Mouse (Mus musculus) activated CD4-positive, CD25-positive, alpha-beta regulatory T cell, adult 9 weeks (primary cell): ENCODE data around the gene Itga2. TPM values are rescaled to one million over a fixed set of nuclear protein-coding genes. Genes with fewer than 3 reads are reported as not detected.

ENCODE experiments used
- polyA plus RNA-seq: library from polyadenylated mRNA; unstranded; fragments of 100-300 nt; shearing (Covaris generic); gene quantifications from one replicate; pipeline ENCODE4 v1.2.1, GENCODE M21; 2017

Itga2 gene
- polyA plus RNA-seq = 8.0 TPM

DNA sequence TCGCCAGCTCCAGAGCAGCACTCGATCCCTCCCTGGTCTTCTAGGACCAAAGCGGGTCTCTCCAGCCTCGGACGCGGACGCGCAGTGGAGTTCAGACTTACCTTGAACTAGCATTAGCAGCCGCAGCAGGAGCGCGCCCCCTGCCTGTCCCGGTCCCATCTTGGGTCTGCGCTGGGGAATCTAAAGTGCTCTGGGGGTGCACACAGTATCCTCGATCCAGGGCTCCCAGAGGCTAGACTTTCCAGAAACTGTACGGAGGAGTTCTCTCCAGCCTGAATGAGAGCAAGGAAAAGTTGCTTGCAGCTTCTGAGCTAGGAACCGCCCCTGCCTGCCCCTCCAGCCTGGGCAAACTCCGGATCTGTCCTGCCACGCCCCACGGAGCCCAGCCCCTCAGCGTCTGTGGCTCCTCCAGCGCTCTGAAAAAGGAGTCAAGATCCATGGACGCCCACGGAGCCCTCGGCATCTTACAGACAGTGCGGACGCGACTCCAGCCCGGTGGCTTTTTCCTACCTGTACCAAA, at the start of gene Itga2:
TSS of gene Itga2 (minus strand) at position 326 of the 520 bp plus-strand sequence.

DNA sequence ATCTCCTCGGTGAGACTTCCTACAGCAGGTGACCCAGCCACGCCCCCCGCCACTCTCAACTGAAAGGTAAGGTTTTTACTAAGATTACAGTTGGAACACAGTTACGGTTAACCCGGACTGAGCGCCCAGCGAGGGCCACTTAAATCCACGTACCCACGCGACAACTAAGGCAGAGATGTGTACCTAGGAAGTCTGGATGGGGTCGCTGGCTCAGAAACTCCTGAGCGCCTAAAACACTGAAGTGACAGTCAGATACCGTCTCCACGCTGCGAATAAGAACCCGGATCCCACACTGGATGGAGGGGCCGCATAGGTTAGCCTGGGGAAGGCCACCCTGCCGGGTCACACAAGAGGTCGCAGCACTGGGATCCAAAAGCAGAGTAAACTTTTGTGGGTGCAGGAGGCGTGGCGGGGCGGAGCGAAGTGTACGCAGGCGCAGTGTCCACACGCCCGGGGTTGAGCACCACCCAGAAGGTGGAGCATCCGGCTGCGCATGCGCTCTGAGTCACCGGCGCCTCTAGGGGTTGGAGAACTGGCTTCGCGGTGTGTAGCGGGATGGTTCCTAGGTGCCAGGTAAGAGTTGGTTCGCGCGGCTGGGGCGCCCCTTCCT, 114.0 kb downstream of the Itga2 start, which contains the start of gene Mocs2:
TSS of gene Mocs2 (plus strand) at position 486 of the 610 bp plus-strand sequence.

Other genes starting within 250 kb of the Itga2 start
- 52.3 TPM for gene Mocs2, start 113.9 kb downstream of the Itga2 start, polyA plus RNA-seq
- 5.9 TPM for gene Pelo, start 158.1 kb upstream of the Itga2 start, polyA plus RNA-seq
- 0.54 TPM for gene Gm49395, start 169.8 kb upstream of the Itga2 start, polyA plus RNA-seq
- gene Itga1, start 169.9 kb upstream of the Itga2 start, polyA plus RNA-seq = 0.68 TPM